Mouse (Mus musculus) G1E (cell line): Measurements from ENCODE around the gene Mroh2a. TPM values are rescaled to one million over a fixed set of nuclear protein-coding genes. Genes with fewer than 3 reads are reported as not detected.
A peak's percentile ranks its signal among the peaks of the same experiment; 100 is the strongest.

Source experiments
- ATAC-seq: 2 replicates; pipeline ENCODE4 v1.8.0; 2016; ENCODE audit warnings: mild to moderate bottlenecking; ENCODE audit not compliant: insufficient number of reproducible peaks, poor library complexity, low FRiP score, severe bottlenecking; ENCODE audit errors: extremely low read depth
- DNase-seq: peaks from one replicate; pipeline ENCODE4 v3.0.0; 2012; ENCODE audit warnings: low spot score
- H3K27me3 ChIP-seq: 2 replicates; pipeline ENCODE4 v1.6.1; 2012; ENCODE audit warnings: mild to moderate bottlenecking, low read length, inconsistent platforms; ENCODE audit not compliant: insufficient read depth
- H3K36me3 ChIP-seq: replicated peaks from 2 replicates; pipeline ENCODE3; 2012; ENCODE audit warnings: mild to moderate bottlenecking, inconsistent platforms
- H3K4me1 ChIP-seq: 2 replicates; pipeline ENCODE4 v1.6.1; 2012; ENCODE audit warnings: low read depth, low read length, inconsistent platforms, mixed read lengths; ENCODE audit not compliant: insufficient read depth
- H3K4me3 ChIP-seq: 2 replicates; pipeline ENCODE4 v1.5.1; 2012; ENCODE audit warnings: low read depth, mild to moderate bottlenecking, inconsistent platforms, low read length, moderate library complexity, mixed read lengths
- H3K9me3 ChIP-seq: replicated peaks from 2 replicates; pipeline ENCODE4 v1.6.1; 2012; ENCODE audit warnings: inconsistent platforms
- CTCF ChIP-seq: IDR thresholded peaks from 2 replicates; pipeline ENCODE4 v1.5.1; 2012; ENCODE audit warnings: low read depth, low read length, inconsistent platforms, mixed read lengths
- GATA1 ChIP-seq: IDR thresholded peaks from 2 replicates; pipeline ENCODE4 v1.6.1; 2012; ENCODE audit warnings: borderline replicate concordance, low read length, inconsistent platforms, mixed read lengths
- GATA2 ChIP-seq: IDR thresholded peaks from 2 replicates; pipeline ENCODE4 v1.6.1; 2012; ENCODE audit warnings: low read depth, low read length, inconsistent platforms, borderline replicate concordance
- POLR2AphosphoS5 ChIP-seq: IDR thresholded peaks from 2 replicates; pipeline ENCODE4 v1.6.1; 2012; ENCODE audit warnings: low read depth, low read length, inconsistent platforms; ENCODE audit not compliant: insufficient replicate concordance
- TAL1 ChIP-seq: conservative IDR thresholded peaks from 2 replicates; pipeline ENCODE4 v1.6.1; 2012; ENCODE audit warnings: low read depth, low read length, inconsistent platforms, mixed read lengths
- polyA plus RNA-seq: library from polyadenylated mRNA; stranded (reverse); fragments of >175 nt; gene quantifications from 2 replicates; pipeline ENCODE4 v1.2.3, GENCODE M21; 2012
- total RNA-seq, 2 experiments: library from RNA; stranded (forward) in 1 of 2; stranded (reverse) in 1 of 2; fragments of 200-1000 nt in 1 of 2; fragments of >200 nt in 1 of 2; fragmentation: Nextera tagmentation in 1 of 2; gene quantifications; 2 replicates each; pipeline ENCODE4 v1.2.3; 2014 to 2017

The Mroh2a gene
- total and polyA plus RNA-seq, 3 experiments = 0.49 TPM; not detected in 2

GRCm38 (mm10) chr1:88275698-88276523, 49.1 kb downstream of the Mroh2a start:
- Histone ChIP-seq H3K4me1 (peaks cover 52% of the 10 kb centered on the region), H3K9me3 (no peaks in the 10 kb centered on the region; the same call in 1 of the 2 replicates), H3K4me3 (peak overlapping the region; percentile 72), H3K36me3 (peaks cover 53% of the 10 kb centered on the region), H3K27me3 (0 out of 2 replicates have a peak, but pooled peaks cover 4% of the 10 kb centered on the region)
- ATAC-seq (no peak), DNase-seq (no peak)
- no peak for TF ChIP-seq GATA1
- no peak for TF ChIP-seq GATA2
- no peak for TF ChIP-seq POLR2AphosphoS5
- no peak for TF ChIP-seq CTCF
- TF ChIP-seq TAL1 = no peak

GRCm38 (mm10) chr1:88276524-88277097, 49.8 kb downstream of the Mroh2a start:
- peaks cover 47% of the 10 kb centered on the region for H3K36me3 ChIP-seq
- no peak for DNase-seq
- TF ChIP-seq TAL1 (no peak), POLR2AphosphoS5 (no peak), GATA2 (no peak), GATA1 (no peak), CTCF (no peak)
- peaks cover 52% of the 10 kb centered on the region for H3K4me1 ChIP-seq
- peaks cover 7% of the 10 kb centered on the region; the same call in 1 of the 2 replicates for H3K27me3 ChIP-seq
- peak overlapping the region; percentile 72 for H3K4me3 ChIP-seq
- ATAC-seq = peak; percentile 4
- H3K9me3 ChIP-seq = no peaks in the 10 kb centered on the region; the same call in 1 of the 2 replicates

GRCm38 (mm10) chr1:88277098-88277817, 50.5 kb downstream of the Mroh2a start, which contains the start of the genes Hjurp and Trpm8:
TSS of gene Hjurp (minus strand) at chr1:88277633.
TSS of gene Trpm8 (plus strand) at chr1:88277661.
- H3K36me3 ChIP-seq = peaks cover 41% of the 10 kb centered on the region
- ATAC-seq (peak; percentile 91), DNase-seq (peak; percentile 99)
- TF ChIP-seq GATA1 = no peak
- no peak for TF ChIP-seq TAL1
- TF ChIP-seq GATA2 = no peak
- peak; percentile 99 for TF ChIP-seq CTCF
- TF ChIP-seq POLR2AphosphoS5 = 0 out of 2 replicates have a peak, but pooled peaks have one; percentile 26
- peaks cover 7% of the 10 kb centered on the region; the same call in 1 of the 2 replicates for H3K27me3 ChIP-seq
- peaks cover 52% of the 10 kb centered on the region for H3K4me1 ChIP-seq
- H3K9me3 ChIP-seq = no peaks in the 10 kb centered on the region
- peak within 1 kb of the TSS; percentile 72 for H3K4me3 ChIP-seq

DNA sequence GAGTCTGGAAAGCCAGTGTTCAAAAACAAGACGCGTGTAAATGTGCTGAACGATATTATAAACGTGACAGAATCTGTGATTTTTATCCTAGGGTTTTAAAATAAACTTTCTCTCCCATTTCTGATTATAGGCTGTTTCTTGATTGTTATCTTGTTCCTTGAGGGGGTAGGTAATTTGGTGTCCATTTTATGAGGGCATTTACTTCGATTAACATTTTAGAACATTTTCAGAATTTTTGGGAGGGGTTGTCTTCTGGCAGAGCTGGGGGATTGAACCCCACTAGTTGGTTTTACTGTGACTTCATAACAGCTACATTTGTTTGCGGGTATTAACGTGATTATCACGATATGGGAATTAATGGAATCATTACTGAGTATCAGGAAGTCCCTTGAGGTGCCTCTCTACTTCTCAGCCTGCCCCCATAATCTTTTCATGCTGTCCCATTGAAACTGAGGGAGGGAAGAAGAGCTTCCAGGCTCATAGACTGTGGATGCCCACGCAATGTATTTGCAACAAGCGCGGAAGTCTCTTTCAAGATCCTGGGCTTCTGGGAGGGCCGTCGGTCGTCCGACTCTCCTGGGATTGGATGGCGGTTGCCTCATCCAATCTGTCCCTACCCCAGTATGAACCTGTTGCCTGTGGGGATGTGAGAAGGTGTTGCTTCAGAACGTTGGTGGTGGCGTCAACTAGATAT, 51.2 kb downstream of the Mroh2a start:
- Histone ChIP-seq H3K4me1 (peaks cover 52% of the 10 kb centered on the region), H3K27me3 (peaks cover 7% of the 10 kb centered on the region; the same call in 1 of the 2 replicates), H3K36me3 (peaks cover 34% of the 10 kb centered on the region), H3K9me3 (no peaks in the 10 kb centered on the region), H3K4me3 (peak overlapping the region; percentile 72)
- ATAC-seq (no peak), DNase-seq (no peak)
- TF ChIP-seq CTCF (no peak), GATA2 (no peak), GATA1 (no peak), TAL1 (no peak), POLR2AphosphoS5 (no peak)

- peaks cover 13% of the 10 kb centered on the region for H3K27me3 ChIP-seq
- no peak for ATAC-seq
- H3K36me3 ChIP-seq = peaks cover 20% of the 10 kb centered on the region
- peaks cover 43% of the 10 kb centered on the region for H3K4me1 ChIP-seq
- DNase-seq = no peak
- no peak for TF ChIP-seq TAL1
- TF ChIP-seq POLR2AphosphoS5 = no peak
- TF ChIP-seq GATA2 = no peak
- no peak for TF ChIP-seq CTCF
- no peak for TF ChIP-seq GATA1
- no peak overlapping the region for H3K4me3 ChIP-seq
- H3K9me3 ChIP-seq = no peaks in the 10 kb centered on the region
Measured at GRCm38 (mm10) chr1:88279111-88280005, 52.6 kb downstream of the Mroh2a start.
